Mouse (Mus musculus) intestine, postnatal 0 days (tissue): ENCODE measurements around the gene Cacybp. TPM values are rescaled to one million over a fixed set of nuclear protein-coding genes. Genes with fewer than 3 reads are reported as not detected.

Source experiments
- ATAC-seq: fragments of 200-750 bp; cut with Nextera tagmentation; 2 replicates; pipeline ENCODE4 v1.8.0; 2017; ENCODE audit warnings: mild to moderate bottlenecking, moderate TSS enrichment, moderate library complexity
- H3K27ac ChIP-seq: fragments of 300-500 bp; sonication (generic); 2 replicates; pipeline ENCODE4 v1.5.1; 2014; ENCODE audit warnings: mild to moderate bottlenecking, low read depth, low read length, moderate library complexity
- H3K27me3 ChIP-seq: fragments of 300-500 bp; sonication (generic); replicated peaks from 2 replicates; pipeline ENCODE4 v1.6.1; 2014; ENCODE audit warnings: low read length, mixed read lengths; ENCODE audit not compliant: control insufficient read depth, insufficient read depth
- H3K36me3 ChIP-seq: fragments of 300-500 bp; sonication (generic); 2 replicates; pipeline ENCODE4 v1.6.1; 2014; ENCODE audit warnings: mild to moderate bottlenecking, moderate library complexity; ENCODE audit not compliant: control insufficient read depth, insufficient read depth
- H3K4me1 ChIP-seq: fragments of 300-500 bp; sonication (generic); replicated peaks from 2 replicates; pipeline ENCODE4 v1.6.1; 2014; ENCODE audit warnings: antibody characterized with exemption, low read length, mixed read lengths; ENCODE audit not compliant: control insufficient read depth, insufficient read depth
- H3K4me2 ChIP-seq: fragments of 300-500 bp; sonication (generic); replicated peaks from 2 replicates; pipeline ENCODE4 v1.6.1; 2014; ENCODE audit warnings: low read depth, mild to moderate bottlenecking, moderate library complexity
- H3K4me3 ChIP-seq: fragments of 300-500 bp; sonication (generic); 2 replicates; pipeline ENCODE4 v1.5.1; 2014; ENCODE audit warnings: low read depth, low read length
- H3K9ac ChIP-seq: fragments of 300-500 bp; sonication (generic); 2 replicates; pipeline ENCODE4 v1.6.1; 2014; ENCODE audit warnings: mild to moderate bottlenecking, low read depth, low read length
- H3K9me3 ChIP-seq: fragments of 300-500 bp; sonication (generic); 2 replicates; pipeline ENCODE4 v1.6.1; 2016; ENCODE audit warnings: mixed run types; ENCODE audit not compliant: control insufficient read depth
- CTCF ChIP-seq: sonication (generic); IDR thresholded peaks from 2 replicates; pipeline ENCODE4 v1.5.1; 2016; ENCODE audit warnings: low read depth, mild to moderate bottlenecking, control low read depth, antibody characterized with exemption, moderate library complexity
- WGBS: fragments of 180-500 bp; shearing (Covaris S2); extraction: QIAGEN DNeasy Blood & Tissue Kit; methylation state at CpG from one replicate; pipeline ENCODE4 v1.1.7; 2014; 5-methylcytosine and 5-hydroxymethylcytosine counted together
- polyA plus RNA-seq: library from polyadenylated mRNA; unstranded; fragments of >200 nt; fragmentation: Nextera tagmentation; extraction: Ambion mirVana; gene quantifications from 2 replicates; pipeline ENCODE4 v1.2.1, GENCODE M21; 2015

Cacybp gene
- polyA plus RNA-seq, 1 experiment from 2014 or later, result 104 TPM

DNA sequence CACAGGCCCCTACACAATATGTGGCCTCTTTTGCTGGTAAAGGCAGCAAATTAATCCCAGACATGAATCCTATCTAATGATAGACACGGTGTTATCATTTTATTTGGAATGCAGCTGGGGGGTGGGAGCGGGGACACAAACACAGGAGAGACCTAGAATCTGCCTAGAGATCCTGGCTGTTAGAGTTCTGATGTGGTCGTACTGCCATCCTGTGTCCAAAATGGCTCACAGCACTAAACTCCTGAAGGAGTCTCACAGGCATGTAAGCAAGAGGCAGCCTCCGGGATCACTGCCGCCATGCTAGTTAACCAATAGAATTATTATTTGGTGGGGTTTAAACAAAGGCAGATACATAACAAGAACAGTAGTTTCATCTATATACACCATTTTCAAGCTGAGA, 28.2 kb downstream of the Cacybp start:
- peak; percentile 87 for TF ChIP-seq CTCF
- no peaks in the 10 kb centered on the region for H3K9me3 ChIP-seq
- 17% methylated on average over 5 of the region's 5 CpGs for WGBS

GRCm38 (mm10) chr1:160181216-160181615, 31.5 kb downstream of the Cacybp start:
- no peak for TF ChIP-seq CTCF
- Histone ChIP-seq H3K9me3 (no peaks in the 10 kb centered on the region), H3K27me3 (no peaks in the 10 kb centered on the region), H3K4me2 (no peak overlapping the region), H3K27ac (no peak overlapping the region), H3K4me1 (no peaks in the 10 kb centered on the region), H3K9ac (no peak overlapping the region), H3K4me3 (no peak overlapping the region), H3K36me3 (no peaks in the 10 kb centered on the region)
- 62% methylated on average over 4 of the region's 4 CpGs for WGBS
- ATAC-seq, result no peak

More for the DNA sequence above, 28.2 kb downstream of the Cacybp start:
- H3K36me3 ChIP-seq, result no peaks in the 10 kb centered on the region
- ATAC-seq, result 0 out of 2 replicates have a peak, but pooled peaks have one; percentile 43
- no peak overlapping the region for H3K4me2 ChIP-seq
- no peak overlapping the region for H3K4me3 ChIP-seq
- no peak overlapping the region for H3K9ac ChIP-seq
- no peaks in the 10 kb centered on the region for H3K4me1 ChIP-seq
- no peaks in the 10 kb centered on the region for H3K27me3 ChIP-seq
- no peak overlapping the region for H3K27ac ChIP-seq

- Histone ChIP-seq H3K4me2 (no peak overlapping the region), H3K4me1 (no peaks in the 10 kb centered on the region), H3K27ac (no peak overlapping the region), H3K9me3 (no peaks in the 10 kb centered on the region), H3K27me3 (no peaks in the 10 kb centered on the region), H3K4me3 (no peak overlapping the region), H3K9ac (no peak overlapping the region), H3K36me3 (no peaks in the 10 kb centered on the region)
- TF ChIP-seq CTCF, result no peak
- no peak for ATAC-seq
- 77% methylated on average over 8 of the region's 8 CpGs for WGBS
Measured at GRCm38 (mm10) chr1:160176903-160177302, 35.8 kb downstream of the Cacybp start.

- H3K27ac ChIP-seq, result no peak overlapping the region
- ATAC-seq, result no peak
- H3K27me3 ChIP-seq, result no peaks in the 10 kb centered on the region
- H3K9me3 ChIP-seq, result no peaks in the 10 kb centered on the region
- no peaks in the 10 kb centered on the region for H3K4me1 ChIP-seq
- TF ChIP-seq CTCF, result no peak
- no peak overlapping the region for H3K9ac ChIP-seq
- 69% methylated on average over 4 of the region's 5 CpGs for WGBS
- H3K4me2 ChIP-seq, result no peak overlapping the region
- no peaks in the 10 kb centered on the region for H3K36me3 ChIP-seq
- no peak overlapping the region for H3K4me3 ChIP-seq
Measured at GRCm38 (mm10) chr1:160166600-160166999, 46.1 kb downstream of the Cacybp start.

DNA sequence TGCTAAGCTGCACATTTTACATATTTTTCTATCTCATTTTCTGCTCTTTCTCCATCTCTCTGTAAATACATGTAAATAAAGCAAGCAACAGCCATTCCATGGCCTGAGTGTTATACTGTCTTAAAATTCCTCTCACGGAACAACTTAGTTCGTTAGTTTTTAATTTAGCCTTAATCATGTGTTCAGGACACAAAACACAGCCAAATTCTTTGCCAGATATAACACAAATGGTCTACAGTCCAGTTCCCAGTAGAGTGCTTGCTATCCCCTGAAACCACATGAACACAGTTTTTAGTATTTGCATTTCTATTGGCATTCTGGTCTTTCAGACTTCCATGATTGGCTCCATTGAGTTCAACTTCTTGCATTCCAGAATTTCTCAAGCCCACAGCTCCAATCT, 54.5 kb downstream of the Cacybp start:
- H3K27ac ChIP-seq, result no peak overlapping the region
- H3K4me2 ChIP-seq, result no peak overlapping the region
- H3K9me3 ChIP-seq, result no peaks in the 10 kb centered on the region
- no peaks in the 10 kb centered on the region for H3K36me3 ChIP-seq
- TF ChIP-seq CTCF, result no peak
- H3K4me3 ChIP-seq, result no peak overlapping the region
- 95% methylated on average over 2 of the region's 2 CpGs for WGBS
- H3K9ac ChIP-seq, result no peak overlapping the region
- ATAC-seq, result no peak
- H3K27me3 ChIP-seq, result no peaks in the 10 kb centered on the region
- H3K4me1 ChIP-seq, result no peaks in the 10 kb centered on the region

GRCm38 (mm10) chr1:160153480-160153879, 59.2 kb downstream of the Cacybp start, which contains the start of gene Tnn:
Tnn (minus strand) TSS chr1:160153580.
- Histone ChIP-seq H3K27ac (no peak within 1 kb of the TSS), H3K4me2 (peak within 1 kb of the TSS; percentile 24; the same call in 1 of the 2 replicates), H3K27me3 (no peaks in the 10 kb centered on the region), H3K9ac (no peak within 1 kb of the TSS), H3K9me3 (no peaks in the 10 kb centered on the region), H3K4me3 (no peak within 1 kb of the TSS), H3K36me3 (no peaks in the 10 kb centered on the region), H3K4me1 (no peaks in the 10 kb centered on the region)
- no peak for ATAC-seq
- WGBS, result 53% methylated on average over 8 of the region's 8 CpGs
- TF ChIP-seq CTCF, result no peak

Other genes starting within 250 kb of the Cacybp start
- 9.6 and 13.4 TPM in 2 replicates for gene 4930523C07Rik, start 168.5 kb downstream of the Cacybp start, polyA plus RNA-seq
- gene Tnn, start 59.3 kb downstream of the Cacybp start, polyA plus RNA-seq, result 1.9 and 2.0 TPM in 2 replicates
- gene Mrps14, start 17.7 kb downstream of the Cacybp start, polyA plus RNA-seq, result 226 and 233 TPM in 2 replicates